Mouse (Mus musculus): Measurements from ENCODE around the gene Rwdd4a. TPM values are rescaled to one million over a fixed set of nuclear protein-coding genes. Genes with fewer than 3 reads are reported as not detected.

The Rwdd4a gene
- 10 to 100 TPM; 17.3 to 21.5 (median 21.0) TPM for polyA plus RNA-seq (2017; shearing (Covaris generic))

DNA sequence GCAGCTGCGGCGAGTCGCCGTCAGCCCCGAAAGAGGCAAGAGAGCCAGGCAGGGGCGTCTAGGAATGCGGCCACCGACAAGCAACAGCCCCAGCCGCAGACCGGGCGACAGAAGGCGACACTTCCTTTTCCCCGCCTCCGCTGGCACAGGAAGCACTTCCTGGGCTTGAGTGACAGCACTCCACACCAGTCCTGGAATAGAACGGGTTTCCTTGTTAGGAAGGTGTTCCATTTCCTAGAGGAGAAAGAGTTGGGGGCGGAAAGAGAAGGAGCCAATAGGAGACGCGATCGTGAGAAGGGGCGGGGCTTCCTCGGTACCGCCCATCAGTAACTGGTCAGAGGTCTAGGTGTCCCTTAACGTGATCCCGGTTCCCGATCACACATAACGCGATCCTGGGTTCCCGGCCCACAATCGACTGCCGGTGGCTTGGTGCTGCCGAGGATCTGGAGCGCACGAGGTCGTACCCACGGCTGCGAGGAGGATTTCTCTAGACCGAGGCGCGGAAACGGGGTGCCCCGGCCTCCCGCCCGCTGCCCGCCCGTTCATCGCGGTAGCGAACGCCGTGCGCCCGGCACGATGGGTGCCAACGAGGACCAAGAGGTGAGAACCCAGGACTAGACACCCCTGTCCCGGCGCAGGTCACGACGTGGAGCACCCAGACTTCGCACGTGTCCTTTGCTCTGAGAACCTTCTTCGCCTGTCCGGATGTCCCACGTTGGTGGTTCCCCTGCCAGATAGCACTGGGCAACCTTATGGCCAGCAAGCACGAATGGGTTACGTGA is at the start of gene Rwdd4a, which contains the start of gene Trappc11:
Rwdd4a (plus strand) TSS at position 321 of the 782 bp plus-strand sequence.
Trappc11 (minus strand) TSS at position 127 of the 782 bp plus-strand sequence.
- peak; percentile 99 for ATAC-seq

- no peak for ATAC-seq
Measured at GRCm38 (mm10) chr8:47487231-47487630, 46.2 kb upstream of the Rwdd4a start.

DNA sequence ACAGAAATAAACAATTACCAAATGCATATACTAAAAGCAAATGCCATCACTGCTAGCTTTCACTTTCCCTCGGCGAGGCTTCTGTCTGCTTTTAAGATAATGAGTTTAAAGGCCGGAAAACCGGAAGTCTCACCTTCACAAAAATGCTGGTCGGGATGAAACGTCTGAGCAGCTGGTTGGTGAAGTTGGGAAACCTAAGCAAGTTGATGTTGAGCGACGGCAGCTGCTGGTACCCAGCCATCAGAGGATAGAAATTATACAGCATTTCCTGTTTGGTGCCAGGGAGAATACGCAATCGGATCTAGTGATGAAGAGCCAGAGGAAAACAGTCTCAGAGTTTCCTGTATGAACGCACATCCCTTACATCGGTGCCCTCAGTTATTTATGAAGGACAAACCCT is 40.4 kb upstream of the Rwdd4a start:
- ATAC-seq: no peak

- ATAC-seq: no peak
Measured at GRCm38 (mm10) chr8:47494602-47495153, 38.8 kb upstream of the Rwdd4a start.

DNA sequence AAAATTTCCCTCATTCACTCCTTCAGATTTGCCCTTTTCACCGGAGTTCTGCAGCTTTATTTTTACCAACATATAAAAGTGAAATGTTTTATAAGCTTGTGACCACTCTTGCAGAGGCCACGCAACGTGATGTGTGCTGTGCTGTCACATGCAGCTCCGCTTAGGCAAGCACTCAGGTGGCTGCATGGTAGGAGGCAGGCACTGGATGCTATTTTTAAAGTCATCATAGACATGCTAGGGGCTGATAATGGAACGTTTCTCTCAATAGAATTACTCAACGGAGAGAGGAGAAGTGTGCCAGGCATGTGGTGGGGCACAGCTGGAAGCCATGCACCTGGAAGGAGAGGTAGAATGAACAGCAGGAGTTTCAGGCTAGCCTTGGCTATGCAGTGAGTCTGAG is 38.0 kb upstream of the Rwdd4a start:
- ATAC-seq: no peak

GRCm38 (mm10) chr8:47501994-47502393 is 31.5 kb upstream of the Rwdd4a start:
- ATAC-seq: no peak

DNA sequence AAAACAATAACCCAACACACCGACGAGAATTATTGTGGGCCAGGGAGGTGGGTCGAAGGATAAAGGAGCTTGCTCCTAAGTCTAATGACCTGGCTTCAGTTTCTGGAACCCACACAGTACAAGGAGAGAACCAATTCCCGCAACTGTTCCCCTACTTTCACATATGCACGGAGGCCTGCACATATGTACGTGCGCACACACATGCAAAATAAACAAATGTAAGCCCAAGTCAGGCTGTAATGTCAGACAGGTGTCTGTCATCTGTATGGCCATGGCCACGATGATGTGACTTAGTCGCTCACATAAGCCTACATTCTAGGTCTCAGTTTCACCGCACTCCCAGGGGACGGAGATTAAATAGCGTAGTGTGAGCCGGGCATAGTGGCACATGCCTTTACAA is 30.9 kb upstream of the Rwdd4a start:
- no peak for ATAC-seq

GRCm38 (mm10) chr8:47505431-47505830 is 28.0 kb upstream of the Rwdd4a start:
- ATAC-seq: no peak

GRCm38 (mm10) chr8:47510930-47511329 is 22.5 kb upstream of the Rwdd4a start:
- no peak for ATAC-seq

- ATAC-seq: no peak
Measured at GRCm38 (mm10) chr8:47513601-47514000, 19.9 kb upstream of the Rwdd4a start.

- no peak for ATAC-seq
Measured at GRCm38 (mm10) chr8:47528094-47528493, 5.4 kb upstream of the Rwdd4a start.

- no peak for ATAC-seq
Measured at GRCm38 (mm10) chr8:47538323-47538722, 4.9 kb downstream of the Rwdd4a start.

- ATAC-seq: no peak
Measured at GRCm38 (mm10) chr8:47542746-47543145, 9.3 kb downstream of the Rwdd4a start.

GRCm38 (mm10) chr8:47544094-47544493 is 10.6 kb downstream of the Rwdd4a start:
- ATAC-seq: no peak

- no peak for ATAC-seq
Measured at GRCm38 (mm10) chr8:47547102-47547501, 13.6 kb downstream of the Rwdd4a start.

DNA sequence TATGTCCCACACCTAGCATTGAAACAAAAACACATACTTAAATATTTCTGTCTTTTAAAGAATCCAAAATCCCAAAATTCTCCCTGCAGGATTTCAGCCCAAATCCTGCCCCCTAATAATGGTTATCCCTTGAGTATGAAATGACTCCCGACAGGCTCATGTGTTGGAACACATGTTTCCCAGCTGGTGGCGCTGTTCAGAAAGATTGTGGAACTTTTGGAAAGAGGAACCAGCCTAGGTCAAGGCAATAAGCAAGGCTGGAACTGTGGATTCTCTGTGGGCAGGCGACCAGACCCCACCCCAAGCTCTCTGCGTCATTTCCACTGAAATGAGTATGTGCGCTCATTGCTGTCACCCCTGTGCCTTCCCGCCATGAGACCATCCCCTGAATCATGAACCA is 20.1 kb downstream of the Rwdd4a start:
- no peak for ATAC-seq

GRCm38 (mm10) chr8:47556446-47556845 is 23.0 kb downstream of the Rwdd4a start:
- no peak for ATAC-seq

GRCm38 (mm10) chr8:47558274-47558673 is 24.8 kb downstream of the Rwdd4a start:
- ATAC-seq: no peak

DNA sequence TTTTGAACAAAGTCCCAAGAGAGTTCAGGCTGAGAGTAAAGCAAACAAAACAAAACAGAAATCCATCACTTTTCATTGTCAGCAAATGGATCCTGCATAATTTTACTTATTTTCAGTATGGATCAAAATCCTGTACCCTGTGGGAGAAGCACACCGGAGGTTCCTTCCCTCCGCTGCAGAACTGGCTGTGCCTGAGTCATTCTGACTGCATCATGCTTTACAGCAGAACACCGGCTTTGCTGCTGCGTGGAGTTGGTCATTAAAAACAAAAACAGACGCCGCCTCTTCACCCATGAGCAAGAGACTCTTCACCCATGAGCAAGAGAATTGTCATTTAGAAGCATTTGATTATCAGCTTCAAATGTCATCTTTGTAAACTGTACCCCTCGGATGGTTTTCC is 27.3 kb downstream of the Rwdd4a start:
- ATAC-seq: no peak

- no peak for ATAC-seq
Measured at GRCm38 (mm10) chr8:47566551-47566950, 33.1 kb downstream of the Rwdd4a start.

GRCm38 (mm10) chr8:47568098-47568497 is 34.6 kb downstream of the Rwdd4a start:
- ATAC-seq: no peak

GRCm38 (mm10) chr8:47570161-47570560 is 36.7 kb downstream of the Rwdd4a start:
- ATAC-seq: no peak

DNA sequence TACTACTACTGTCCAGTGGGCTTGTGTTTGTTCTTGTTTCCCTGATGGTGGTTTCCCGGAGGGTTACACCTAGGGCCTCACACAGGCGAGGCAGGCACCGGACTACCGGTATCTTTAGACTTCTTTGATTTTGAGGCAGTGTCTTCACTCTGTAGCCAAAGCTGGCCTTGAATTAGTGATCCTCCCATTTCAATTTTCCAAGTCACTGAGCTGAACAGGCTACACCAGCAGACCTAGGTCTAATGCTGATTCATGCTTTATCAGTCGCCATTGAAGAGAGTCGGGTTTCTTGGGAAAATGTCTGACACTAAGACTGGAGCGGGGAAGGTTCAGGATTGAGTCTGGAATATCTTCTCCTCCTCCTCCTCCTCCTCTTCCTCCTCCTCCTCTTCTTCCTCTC is 40.0 kb downstream of the Rwdd4a start:
- ATAC-seq: no peak

GRCm38 (mm10) chr8:47581454-47581853 is 48.0 kb downstream of the Rwdd4a start:
- ATAC-seq: no peak
